Mouse (Mus musculus) kidney, postnatal 4 days (tissue): Measurements from ENCODE around the gene Bcl11b.

Experiments used
- DNase-seq, 2 experiments: peaks; one replicate each; pipeline ENCODE4 v3.0.0; 2021; ENCODE audit warnings: mixed read lengths in 2 of 2

The Bcl11b gene

DNA sequence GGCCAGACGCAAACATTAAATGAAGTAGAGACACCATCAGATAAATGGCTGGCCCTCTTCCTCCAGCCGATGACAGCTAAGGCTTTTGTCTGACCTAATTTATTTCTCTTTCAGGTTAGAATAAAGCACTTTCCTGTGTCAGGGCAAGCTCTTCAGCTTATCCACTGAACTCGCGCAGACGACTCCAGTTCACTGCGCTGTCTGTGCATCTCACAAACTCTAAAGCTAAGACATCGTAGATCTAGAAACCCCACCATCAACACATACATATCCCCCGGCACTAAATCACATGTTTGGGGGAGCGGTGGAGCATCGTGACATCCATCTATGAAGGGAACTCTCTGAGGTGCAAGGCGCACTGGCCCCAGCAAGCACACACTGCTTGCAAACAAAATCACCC lies 5.5 kb downstream of the Bcl11b start:
- DNase-seq, result no peak

DNA sequence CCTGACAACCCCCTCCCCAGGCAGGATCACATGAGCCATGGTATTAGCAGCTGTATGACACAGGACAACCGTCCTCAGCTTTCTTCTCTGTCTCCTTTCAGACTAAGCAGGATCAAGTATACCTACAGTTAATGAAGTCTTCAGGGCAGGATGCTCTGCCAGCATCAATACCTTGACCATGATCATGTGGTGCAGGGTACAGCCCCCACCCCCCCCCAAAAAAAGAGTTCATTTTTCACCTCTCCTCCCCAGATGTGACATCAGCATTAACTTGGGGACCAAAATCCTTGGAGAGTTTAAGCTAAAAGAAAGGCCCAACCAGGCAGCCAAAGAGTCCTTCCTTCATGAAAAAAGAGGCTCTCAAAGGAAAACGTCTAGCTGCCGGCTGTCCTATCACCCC lies 6.2 kb downstream of the Bcl11b start:
- no peak for DNase-seq

DNA sequence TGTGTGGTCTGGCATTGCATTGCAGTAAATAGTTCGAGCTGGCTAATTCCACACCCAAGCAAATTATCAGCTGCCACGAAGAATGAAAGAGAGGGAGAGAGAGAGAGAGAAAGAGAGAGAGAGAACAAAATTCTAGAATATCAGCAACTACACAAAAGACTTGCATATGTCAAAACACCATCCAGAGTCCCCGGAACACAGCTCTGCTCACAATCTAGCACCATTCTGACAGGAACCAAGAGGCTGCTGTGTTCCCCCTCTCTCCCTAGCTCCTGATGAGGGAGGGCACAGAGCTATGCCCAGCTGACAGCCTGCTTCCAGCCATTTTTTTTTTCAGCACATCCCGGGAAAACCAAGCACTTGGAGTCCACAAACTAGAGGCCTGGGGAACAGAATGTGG lies 6.6 kb downstream of the Bcl11b start:
- DNase-seq, result no peak

DNA sequence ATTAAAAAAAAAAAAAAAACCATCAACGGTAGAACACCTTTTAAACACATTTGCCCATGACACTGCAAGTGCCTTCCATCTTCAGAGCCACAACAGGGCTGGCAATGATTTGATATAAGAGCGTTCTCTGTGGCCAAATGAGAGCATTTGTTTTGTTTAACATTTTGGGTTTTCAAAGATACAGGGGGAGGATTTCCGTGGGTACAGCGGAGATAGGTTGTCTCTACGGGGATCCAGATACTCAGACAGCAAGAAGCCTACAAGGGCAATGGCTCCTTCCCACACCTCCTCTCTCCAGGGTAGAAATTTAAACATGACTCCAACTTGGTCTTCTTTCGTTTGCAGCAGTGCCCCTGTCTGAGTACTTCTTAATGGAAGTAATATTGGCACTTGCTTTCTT lies 7.2 kb downstream of the Bcl11b start:
- no peak for DNase-seq

DNA sequence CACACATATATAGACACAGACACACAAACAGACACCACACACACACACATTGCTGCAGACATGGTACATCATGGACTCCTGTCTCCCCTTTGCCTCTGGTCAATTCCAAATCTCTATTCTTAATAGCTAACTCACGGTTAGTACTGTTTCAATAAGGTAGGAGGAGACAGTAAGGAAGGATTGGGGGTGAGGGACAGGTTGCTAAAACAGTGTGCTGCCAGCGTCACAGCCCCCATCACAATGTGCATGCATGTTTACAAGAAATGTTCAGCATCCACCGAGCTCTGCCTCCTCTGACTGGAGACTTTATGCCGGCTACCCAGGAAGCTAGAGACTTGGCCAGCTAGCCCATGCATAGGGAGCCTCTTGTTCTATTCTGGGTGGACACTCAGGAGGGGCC lies 9.0 kb downstream of the Bcl11b start:
- no peak for DNase-seq

DNA sequence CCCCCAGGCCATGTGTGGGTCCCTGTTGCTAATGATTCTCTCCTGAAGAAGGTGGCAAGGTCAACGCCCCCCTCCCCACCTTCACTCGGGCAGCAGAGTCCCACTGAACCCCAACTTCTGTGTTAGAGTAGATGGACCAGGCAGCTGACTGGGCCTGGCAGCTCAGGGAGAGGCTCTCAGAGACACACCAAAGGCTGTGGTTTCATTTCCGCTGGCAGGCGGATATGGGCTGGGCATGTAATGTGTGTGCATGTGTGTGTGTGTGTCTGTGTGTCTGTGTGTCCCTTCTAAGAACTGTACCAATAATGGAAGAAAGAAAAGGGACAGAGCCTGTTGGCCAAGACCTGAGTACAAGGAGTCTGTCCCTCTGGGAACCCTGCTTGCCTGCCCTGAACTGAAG lies 10.4 kb downstream of the Bcl11b start:
- DNase-seq, result no peak

DNA sequence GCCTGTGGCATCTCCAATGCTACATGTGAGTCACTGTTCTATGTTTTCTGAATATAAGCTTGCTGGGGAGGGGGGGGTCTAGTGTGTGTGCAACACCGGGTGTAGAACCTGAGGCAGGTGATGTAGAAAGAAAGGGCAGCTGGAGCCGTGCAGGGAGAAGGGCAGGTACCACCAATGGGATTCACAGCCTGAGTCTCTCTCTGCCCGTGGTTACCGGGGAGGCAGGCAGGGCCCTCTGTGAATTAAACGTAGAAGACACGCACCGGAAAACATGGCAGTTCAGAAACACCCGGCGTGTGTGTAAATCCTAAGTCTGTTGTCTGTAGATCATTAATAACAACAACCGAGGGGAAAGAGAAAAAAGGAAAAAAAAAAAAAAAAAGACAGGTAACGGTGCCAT lies 12.2 kb downstream of the Bcl11b start:
- no peak for DNase-seq

DNA sequence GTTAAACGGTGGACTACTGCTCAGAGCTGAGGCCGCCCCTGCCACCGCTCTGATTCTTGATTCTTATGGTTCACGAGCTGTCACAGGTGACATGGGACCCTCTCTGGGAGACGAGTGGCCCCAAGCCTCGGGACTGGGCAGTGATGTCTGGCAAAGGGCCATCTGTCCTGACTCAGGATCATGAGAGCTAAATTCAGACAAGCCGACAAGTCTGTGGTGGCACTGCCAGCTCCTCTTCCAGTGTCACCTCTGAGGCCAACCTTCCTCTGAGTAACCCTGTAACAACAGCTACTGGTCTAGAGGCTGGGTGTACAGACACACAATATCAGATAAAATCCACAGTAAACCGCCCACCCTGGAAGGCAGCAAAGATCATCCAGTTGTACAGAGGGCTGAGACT lies 20.2 kb downstream of the Bcl11b start:
- no peak for DNase-seq

DNA sequence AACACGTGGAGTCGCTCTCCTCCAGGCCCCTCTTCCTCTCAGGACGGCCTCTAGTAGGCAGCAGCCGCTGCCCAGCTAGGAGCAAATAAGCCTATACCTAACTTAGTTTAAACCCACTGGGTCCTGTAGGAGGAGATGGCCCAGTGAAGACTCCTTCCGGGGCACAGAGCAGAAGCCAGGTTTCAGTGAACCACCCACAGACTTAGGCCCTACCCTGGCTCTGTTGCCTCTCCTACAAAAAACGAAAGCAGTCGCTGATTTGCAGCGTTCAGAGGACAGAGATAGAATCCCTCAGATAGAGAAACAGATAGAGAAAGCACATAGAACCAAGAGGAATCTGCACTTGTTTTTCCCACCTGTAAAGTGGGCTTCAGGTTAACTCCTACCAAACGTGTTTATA lies 21.1 kb downstream of the Bcl11b start:
- DNase-seq, result no peak

DNA sequence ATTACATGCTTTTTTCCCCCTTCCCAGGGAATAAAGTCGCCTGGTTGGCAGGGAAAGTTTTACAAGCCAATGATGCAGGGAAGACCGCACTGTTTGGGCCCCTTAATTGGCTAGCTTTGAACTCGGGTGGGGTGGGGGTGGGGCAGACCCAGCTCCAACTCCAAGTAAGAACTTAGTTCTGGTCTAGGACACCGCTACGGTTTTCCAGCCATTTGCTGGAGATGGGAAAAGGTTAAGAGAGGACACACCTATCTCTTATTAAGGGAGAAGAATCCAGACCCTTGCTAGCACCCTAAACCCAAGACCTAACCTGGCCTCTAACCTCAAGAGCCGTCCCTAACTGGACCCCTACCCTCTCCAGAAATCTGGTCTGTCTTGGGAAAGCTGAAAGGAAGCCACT lies 22.2 kb downstream of the Bcl11b start:
- no peak for DNase-seq

DNA sequence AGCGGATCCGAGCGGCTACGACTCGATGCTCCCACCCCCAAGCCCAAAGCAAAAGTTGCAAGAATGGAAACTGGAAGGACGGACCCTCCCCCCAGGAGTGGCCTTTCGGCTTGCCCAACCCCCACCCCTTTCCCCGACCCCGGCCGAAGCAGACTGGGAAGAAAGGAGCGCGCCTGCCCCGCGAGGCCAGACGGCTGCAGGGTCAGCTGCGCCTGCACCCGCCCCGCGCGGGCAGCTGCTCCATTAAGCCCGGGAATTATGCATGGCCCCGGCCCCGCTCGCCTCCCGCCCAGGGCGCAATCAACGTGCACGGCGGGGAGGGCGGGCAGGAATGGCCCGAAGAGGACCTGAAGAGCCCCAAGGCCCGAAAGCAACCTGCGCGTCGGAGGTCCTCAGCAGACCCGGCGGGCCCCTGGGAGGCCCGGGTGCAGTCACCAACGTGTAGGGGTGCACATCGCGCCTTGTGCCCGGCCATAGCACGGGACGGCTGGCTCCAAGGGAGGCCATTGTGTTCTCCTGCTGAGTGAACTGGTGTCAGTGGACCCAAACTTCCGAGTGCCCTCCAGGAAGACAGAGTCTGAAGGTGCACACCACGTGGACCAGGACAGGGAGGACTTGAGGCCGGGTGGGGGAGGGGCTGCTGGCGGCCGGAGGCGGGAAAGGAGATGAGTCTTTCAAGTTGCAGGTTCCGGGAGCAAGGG lies 23.0 kb downstream of the Bcl11b start:
- peak; percentile 72 to 83 for DNase-seq

DNA sequence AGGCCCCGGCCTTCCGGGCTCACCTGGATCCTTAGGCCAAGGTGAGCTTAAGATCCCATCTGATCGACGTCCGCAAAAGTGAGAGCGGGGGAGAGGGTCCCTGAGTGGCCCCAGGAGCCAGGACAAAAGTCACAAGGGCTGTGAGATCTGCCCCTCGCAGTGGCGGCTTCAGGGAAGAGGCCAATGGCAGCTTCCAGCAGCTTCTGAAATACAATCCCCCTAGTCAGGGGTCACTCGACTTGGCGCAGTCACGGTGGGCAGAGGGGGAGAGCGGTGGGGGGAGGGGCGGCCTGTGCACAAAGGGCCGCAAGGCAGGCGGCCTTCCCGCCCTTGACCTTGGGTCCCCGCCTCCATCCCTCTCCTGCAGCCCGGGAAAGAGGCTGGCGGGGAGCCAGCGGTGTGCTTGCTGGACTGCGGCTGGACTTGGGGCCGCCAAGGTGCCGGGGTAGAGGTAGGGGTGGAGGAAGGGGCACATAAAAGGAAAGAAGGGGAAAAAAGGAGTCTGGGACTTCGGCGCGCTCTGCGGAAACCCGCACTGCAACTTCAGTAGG lies 23.6 kb downstream of the Bcl11b start:
- peak; percentile 87 to 93 for DNase-seq

DNA sequence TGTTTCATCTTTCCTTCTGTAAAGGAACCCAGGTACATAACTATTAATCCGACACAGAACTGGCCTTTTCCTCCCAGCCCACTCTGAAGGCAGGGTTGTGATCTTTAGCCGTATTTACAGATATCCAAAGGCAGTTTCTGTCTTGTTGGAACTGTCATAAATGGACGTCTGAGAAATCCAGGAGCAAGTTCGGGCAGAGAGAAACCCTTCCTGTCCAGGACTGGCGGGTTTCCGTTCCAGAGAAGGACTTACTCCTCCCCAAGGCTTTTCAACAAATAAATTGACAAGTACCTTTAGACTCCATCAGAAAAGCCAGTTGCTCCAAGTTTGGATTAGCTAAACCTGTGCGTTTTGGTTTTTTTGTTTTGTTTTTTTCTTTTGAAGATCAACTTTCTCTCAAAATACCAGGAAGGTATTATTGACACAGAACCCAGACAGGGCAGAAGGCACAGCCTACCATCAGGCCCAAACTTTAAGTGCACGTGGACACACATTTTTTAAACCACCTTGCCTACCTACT lies 24.6 kb downstream of the Bcl11b start:
- no peak for DNase-seq

DNA sequence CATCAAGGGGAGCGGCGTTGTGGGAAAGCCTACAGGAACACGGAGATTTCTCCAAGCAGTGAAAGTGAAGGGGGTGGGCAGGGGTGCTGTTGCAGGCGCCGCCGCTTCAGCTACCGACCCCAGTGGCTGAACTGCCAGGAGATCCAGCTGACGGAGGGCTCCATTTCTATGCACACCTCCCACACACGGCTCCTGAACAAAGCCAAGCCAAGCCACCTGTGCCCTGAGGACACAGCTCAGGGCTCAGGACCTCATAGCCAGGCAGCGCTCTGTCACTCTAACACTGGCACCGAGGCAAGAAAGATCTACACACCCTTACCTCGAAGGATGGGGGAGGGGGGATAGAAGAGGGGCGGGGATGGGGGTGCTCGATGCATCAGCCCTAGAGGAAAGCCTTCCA lies 25.3 kb downstream of the Bcl11b start:
- peak in 1 of 2 experiments; percentile 55 for DNase-seq

DNA sequence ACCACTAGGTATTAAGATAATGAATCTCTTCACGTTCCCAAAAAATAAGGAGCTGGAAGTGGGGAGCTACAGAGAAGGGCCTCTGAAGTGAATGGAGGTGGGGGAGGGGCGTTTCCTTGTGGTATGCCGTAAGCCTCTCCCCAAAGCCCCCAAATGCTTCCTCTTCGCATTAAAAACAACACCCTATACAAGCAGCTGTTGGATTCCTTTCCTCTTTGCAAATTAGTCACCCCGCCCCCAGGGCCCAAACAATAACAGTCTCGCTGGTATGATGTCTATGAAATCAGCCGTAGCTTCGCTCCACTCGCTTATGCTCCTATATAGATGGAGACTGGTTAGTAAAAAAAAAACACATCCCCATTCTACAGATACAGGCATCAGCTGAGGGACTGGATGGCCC lies 25.9 kb downstream of the Bcl11b start:
- DNase-seq, result no peak

DNA sequence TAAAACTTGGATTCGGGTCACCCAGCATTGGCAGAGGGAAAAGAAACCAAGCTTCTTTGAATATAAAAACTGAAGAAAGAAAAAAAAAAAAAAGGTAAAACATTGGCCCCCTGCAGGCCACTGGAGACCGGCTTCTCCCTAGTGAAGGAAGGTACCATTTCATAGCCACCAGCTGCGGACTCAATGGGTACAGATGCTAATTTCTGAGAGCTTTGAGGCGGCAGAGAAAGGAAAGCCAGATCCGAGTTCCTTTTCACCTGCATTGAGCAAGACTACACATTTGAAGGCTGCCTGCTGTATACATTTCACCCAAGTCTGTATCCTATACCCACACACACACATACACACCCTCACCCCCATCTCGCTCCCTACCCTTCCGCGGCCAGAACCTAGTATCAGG lies 26.3 kb downstream of the Bcl11b start:
- DNase-seq, result no peak

DNA sequence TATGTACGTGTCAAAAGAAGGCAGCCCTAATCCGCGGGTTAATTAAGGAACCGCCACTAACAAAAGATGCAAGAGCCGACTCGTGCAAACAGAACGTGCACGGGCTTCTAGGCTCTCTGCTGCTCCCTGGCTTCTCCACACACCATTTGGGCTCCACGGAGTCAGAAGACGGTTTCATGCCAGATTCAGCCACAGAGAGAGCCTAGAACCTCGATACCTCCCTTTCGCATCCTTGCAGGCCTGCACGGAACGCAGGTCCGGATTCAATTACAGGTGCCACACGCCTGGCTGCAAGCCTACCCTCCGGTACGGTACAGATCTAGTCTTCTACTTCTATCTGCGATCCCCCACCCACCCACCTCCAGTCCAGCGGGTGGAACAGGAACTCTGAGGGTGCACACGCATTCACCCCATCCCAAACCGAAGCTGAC lies 26.8 kb downstream of the Bcl11b start:
- peak; percentile 46 to 50 for DNase-seq

DNA sequence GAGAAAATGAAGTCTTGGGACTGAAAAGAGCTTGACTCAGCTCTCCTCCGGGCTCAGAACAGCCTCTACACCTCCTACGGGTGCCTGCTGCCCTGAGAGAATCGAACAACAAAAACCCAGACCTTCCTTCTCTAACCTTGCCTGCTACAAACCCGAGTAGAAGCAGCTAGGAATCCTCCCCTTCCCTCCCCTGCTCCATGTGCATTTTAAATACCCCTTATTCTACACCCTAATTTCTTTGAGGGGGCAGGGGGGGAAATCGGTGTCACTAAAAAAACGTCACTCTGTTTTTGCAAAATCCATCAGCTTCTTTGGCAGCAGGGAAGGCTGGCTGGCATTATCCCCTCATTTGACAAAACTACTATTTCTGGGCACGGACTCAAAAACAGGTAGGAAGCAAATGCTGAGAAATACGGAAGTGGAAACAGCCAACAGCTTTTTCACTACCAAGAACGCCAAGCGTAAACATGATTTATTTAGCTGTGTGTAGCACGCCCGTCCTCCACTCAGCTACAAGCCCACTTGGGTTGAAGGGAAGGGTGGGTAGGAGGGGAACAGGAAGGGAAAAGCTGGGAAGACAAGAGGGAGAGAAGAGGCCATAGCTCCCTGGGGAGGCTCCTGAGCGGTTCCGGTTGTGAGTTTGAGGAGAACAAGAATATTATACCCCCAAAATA lies 27.4 kb downstream of the Bcl11b start:
- DNase-seq, result no peak

DNA sequence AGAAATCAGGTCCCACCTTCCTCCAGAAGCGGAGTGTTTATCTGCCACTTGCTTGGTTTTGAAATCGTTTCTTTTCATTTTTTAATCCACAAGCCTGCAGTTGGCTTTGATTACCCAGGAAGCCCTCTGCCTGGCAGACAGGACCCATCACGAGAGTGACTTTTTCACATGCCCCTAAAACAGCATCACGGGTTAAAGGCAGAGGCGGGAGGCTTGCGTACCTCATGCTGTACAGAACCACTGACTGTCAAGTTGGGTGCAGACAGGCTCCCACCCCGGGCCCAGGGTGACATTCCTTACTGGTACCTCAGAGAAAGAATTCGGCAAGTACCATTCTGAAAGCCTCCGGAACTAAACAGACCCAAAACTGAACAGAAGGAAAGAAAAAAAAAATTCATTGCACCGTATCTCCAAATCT lies 27.9 kb downstream of the Bcl11b start:
- no peak for DNase-seq

DNA sequence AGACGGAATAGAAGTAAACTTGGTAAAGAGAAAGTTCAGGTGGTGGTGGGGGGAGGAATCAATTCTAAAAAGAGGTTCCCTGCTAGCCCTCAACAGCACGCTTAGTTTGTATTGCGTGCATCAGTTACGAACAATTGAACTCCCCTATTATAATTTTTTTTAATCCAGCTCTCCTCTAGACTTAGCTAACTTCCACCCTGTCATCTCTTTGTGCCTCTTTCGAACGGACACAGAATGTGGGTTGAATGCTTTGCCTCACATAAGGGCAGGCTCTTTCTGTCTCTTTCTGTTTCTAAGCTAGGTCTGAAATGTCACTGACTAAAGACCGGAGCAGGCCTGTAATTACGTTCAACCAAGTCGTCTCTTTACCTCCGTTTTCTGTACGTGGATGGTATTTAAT lies 28.9 kb downstream of the Bcl11b start:
- DNase-seq, result no peak

DNA sequence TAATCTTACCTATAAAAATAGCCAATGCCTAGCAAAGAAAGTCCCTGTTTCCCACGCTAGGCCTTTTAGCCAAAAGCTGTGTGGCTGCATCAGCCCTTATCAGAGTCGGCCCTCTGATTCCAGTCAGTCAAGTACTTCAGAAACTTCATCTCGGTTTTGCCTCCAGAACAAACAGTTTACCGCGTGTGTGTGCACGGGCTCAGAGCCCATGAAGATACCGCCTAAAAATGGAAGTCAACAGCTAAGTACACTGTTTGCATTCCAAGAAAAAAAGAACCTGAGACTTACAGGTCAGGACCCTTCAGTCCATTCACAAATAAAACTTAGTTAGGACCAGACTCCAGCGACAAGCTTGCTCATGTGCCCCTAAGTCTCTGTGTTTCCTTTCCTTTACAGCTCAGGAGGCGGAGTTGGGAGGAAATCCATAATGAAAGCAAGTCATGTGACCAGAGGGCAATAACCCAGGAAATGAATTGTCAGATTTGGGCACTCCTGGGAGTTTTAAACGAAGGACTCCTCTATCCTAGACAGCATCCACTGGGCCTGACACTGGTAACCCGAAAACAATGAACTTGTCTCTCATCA lies 29.8 kb downstream of the Bcl11b start:
- DNase-seq, result no peak

DNA sequence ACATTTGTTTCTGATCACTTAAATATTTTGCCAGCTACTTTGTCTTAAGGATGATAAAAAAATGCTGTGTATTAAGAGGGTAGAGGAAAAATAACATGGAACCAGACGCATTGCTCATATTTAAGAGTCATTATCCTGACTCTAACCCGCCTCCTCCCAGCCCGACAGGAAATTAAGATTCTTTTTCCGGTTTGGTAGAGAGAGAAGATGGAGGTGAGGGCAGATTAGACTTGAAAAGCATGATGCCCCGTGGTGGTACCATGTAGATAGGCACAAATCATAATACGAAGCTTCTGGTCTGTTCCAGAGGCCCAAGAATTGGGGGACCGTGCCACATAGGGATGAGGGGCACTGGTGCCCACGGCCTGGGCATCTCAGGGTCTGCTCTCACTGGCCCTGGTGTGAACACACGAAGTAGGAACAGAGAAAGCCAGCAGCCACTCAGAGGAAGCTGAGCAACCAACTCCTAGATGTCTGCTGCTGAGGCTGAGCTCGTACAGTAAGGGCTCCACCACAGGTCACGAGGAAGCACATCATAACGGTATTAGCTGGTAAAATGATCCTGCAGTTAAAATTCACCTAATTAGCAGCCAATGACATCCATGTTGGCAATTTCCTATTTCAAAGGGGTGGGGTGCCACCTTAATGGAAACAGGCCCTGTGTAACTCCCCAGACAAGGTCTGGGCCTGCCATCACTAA lies 32.2 kb downstream of the Bcl11b start:
- DNase-seq, result no peak

DNA sequence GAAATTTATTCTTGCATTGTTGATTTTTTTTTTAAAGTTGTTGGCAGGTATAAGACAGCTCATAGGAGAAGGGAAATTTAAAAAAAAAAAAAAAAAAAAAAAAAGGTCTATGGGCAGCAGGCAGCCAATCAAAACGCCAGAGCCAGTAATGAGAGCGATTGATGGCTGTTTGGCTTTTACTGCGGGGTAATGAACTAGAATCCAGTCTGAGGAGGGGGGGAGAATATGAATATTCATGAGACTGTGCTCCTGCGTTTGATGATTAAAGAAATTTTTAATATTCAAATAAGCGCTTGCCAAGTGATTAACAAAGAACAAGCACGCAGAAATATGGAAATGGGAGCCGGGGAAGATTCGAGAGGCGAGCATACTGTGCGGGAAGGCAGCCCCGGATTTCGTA lies 32.8 kb downstream of the Bcl11b start:
- DNase-seq, result no peak
